Mouse (Mus musculus): ENCODE results near the gene Tekt1. TPM values are rescaled to one million over a fixed set of nuclear protein-coding genes. Genes with fewer than 3 reads are reported as not detected.

Gene Tekt1
- total RNA-seq, 1 experiment: 4.0 TPM

DNA sequence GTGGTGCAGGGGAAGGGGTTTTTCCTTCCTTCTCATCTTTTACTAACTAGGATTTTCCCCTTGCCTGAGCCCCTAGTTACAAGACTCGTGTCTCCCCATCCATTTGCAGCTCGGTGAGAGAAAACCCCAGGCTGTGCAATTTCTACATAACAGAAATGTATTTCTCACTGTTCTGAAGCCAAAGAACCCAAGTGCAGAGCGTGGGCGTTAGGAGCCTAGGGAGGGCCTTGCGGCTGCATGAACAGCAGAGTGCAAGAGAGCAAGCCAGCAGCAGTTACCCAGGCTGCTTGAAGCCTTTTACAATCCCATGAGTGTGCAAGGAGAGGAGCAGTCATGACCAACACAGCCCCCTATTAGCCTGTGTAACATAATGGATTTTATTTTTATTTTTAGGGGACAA, 54.8 kb downstream of the Tekt1 start:
- Histone ChIP-seq H3K9me3 (ENCODE audit: control insufficient read depth, insufficient read depth, low read depth, low read length) (no peaks in the 10 kb centered on the region), H3K4me1 (ENCODE audit: control insufficient read depth in 2 of 2, insufficient read depth in 2 of 2, low read length in 2 of 2, poor library complexity in 1 of 2) (no peaks in the 10 kb centered on the region; a peak in 1 of 4 replicates), H3K9ac (ENCODE audit: insufficient read depth, low read depth, low read length, poor library complexity, severe bottlenecking) (no peak overlapping the region), H3K27ac (ENCODE audit: insufficient read depth, low read depth, low read length, poor library complexity, severe bottlenecking) (no peak overlapping the region), H3K4me3 (ENCODE audit: insufficient read depth in 1 of 2, low read depth in 1 of 2, low read length in 2 of 2, poor library complexity in 1 of 2, severe bottlenecking in 1 of 2) (no peak overlapping the region), H3K36me3 (ENCODE audit: control insufficient read depth, insufficient read depth, low read length, poor library complexity, severe bottlenecking) (no peaks in the 10 kb centered on the region)
- no peak for DNase-seq (ENCODE audit: low read depth, low spot score)
- TF ChIP-seq HCFC1 (IDR thresholded peaks at IDR 0.05; ENCODE audit: borderline replicate concordance, insufficient read depth, low read length) (no peak), ZNF384 (IDR thresholded peaks at IDR 0.05; ENCODE audit: low read depth, low read length) (no peak), MAFK (IDR thresholded peaks at IDR 0.05; ENCODE audit: insufficient read depth, low read depth, low read length) (no peak), CHD2 (IDR thresholded peaks at IDR 0.05; ENCODE audit: low read depth, low read length) (no peak), ZC3H11A (IDR thresholded peaks at IDR 0.05; ENCODE audit: borderline replicate concordance, low read depth, low read length) (no peak)
- in situ Hi-C loops (cut with MboI; ENCODE audit: low sequenced_read_pairs in 2 of 2, unreplicated experiment in 2 of 2): no loop called here

DNA sequence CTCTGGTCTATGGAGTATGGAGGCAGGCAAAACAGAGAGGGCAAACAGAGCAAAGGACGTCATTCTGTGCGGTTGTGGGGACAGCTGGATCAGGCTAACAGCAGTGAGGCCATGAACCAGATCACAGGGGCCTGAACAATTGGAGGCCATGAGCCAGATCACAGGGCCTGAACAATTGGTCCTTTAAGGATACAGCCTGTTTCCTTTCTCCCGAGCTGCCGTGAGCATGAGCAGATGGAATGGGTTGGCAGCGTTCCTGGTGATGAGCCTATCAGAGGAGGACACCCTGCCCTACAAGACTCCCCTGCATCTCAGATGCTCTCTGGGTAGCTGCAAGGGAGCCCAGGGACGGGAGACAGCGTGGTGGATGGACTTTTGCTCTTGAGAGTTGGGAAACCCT, 60.0 kb downstream of the Tekt1 start:
- in situ Hi-C loops (cut with MboI; ENCODE audit: low sequenced_read_pairs in 2 of 2, unreplicated experiment in 2 of 2): no loop called here
- Histone ChIP-seq H3K9ac (ENCODE audit: insufficient read depth, low read depth, low read length, poor library complexity, severe bottlenecking) (no peak overlapping the region), H3K4me3 (ENCODE audit: insufficient read depth in 1 of 2, low read depth in 1 of 2, low read length in 2 of 2, poor library complexity in 1 of 2, severe bottlenecking in 1 of 2) (no peak overlapping the region; a peak in 1 of 4 replicates), H3K9me3 (ENCODE audit: control insufficient read depth, insufficient read depth, low read depth, low read length) (no peaks in the 10 kb centered on the region), H3K4me1 (ENCODE audit: control insufficient read depth in 2 of 2, insufficient read depth in 2 of 2, low read length in 2 of 2, poor library complexity in 1 of 2) (peaks cover 0 to 11% of the 10 kb centered on the region in 2 experiments; a peak in 3 of 4 replicates), H3K27ac (ENCODE audit: insufficient read depth, low read depth, low read length, poor library complexity, severe bottlenecking) (no peak overlapping the region), H3K36me3 (ENCODE audit: control insufficient read depth, insufficient read depth, low read length, poor library complexity, severe bottlenecking) (no peaks in the 10 kb centered on the region)
- TF ChIP-seq ZC3H11A (IDR thresholded peaks at IDR 0.05; ENCODE audit: borderline replicate concordance, low read depth, low read length): no peak
- no peak for DNase-seq (ENCODE audit: low read depth, low spot score)

DNA sequence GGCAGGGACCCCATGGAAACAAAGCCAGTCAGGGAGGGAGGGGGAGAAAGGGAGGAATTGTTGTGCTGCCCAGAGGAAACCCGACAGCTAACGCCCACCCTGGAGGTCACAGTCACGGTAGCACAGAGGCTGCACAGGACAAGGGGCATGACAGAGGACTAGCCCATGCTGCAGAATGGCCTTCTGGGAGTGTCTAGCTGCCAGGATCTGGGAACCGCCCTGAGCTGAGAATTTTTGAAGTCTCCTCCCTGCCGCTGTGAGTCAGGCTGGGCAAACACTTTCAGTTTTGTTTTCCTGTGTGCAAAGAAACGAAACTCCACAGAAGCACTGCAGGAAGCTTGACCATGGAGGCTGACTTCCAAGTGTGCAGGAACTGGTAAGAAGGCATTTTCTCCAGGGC, 60.9 kb downstream of the Tekt1 start, which contains the start of gene Xaf1:
Gene Xaf1 (plus strand): TSS at position 296 of the 400 bp plus-strand sequence.
- no peaks in the 10 kb centered on the region for H3K9me3 ChIP-seq (ENCODE audit: control insufficient read depth, insufficient read depth, low read depth, low read length)
- peaks cover 0 to 11% of the 10 kb centered on the region in 2 experiments; a peak in 3 of 4 replicates for H3K4me1 ChIP-seq (ENCODE audit: control insufficient read depth in 2 of 2, insufficient read depth in 2 of 2, low read length in 2 of 2, poor library complexity in 1 of 2)
- H3K36me3 ChIP-seq (ENCODE audit: control insufficient read depth, insufficient read depth, low read length, poor library complexity, severe bottlenecking): no peaks in the 10 kb centered on the region
- H3K4me3 ChIP-seq (ENCODE audit: insufficient read depth in 1 of 2, low read depth in 1 of 2, low read length in 2 of 2, poor library complexity in 1 of 2, severe bottlenecking in 1 of 2): peak within 1 kb of the TSS; percentile 8 to 14; a peak in 3 of 4 replicates
- no peak for TF ChIP-seq MAFK (IDR thresholded peaks at IDR 0.05; ENCODE audit: insufficient read depth, low read depth, low read length)
- no peak for TF ChIP-seq ZNF384 (IDR thresholded peaks at IDR 0.05; ENCODE audit: low read depth, low read length)
- TF ChIP-seq HCFC1 (IDR thresholded peaks at IDR 0.05; ENCODE audit: borderline replicate concordance, insufficient read depth, low read length): no peak
- no peak for TF ChIP-seq CHD2 (IDR thresholded peaks at IDR 0.05; ENCODE audit: low read depth, low read length)
- no peak for TF ChIP-seq ZC3H11A (IDR thresholded peaks at IDR 0.05; ENCODE audit: borderline replicate concordance, low read depth, low read length)
- in situ Hi-C loops (cut with MboI; ENCODE audit: low sequenced_read_pairs in 2 of 2, unreplicated experiment in 2 of 2): no loop called here
- peak; percentile 61 for DNase-seq (ENCODE audit: low read depth, low spot score)
- no peak within 1 kb of the TSS for H3K27ac ChIP-seq (ENCODE audit: insufficient read depth, low read depth, low read length, poor library complexity, severe bottlenecking)
- no peak within 1 kb of the TSS for H3K9ac ChIP-seq (ENCODE audit: insufficient read depth, low read depth, low read length, poor library complexity, severe bottlenecking)

Other genes starting within 250 kb of the Tekt1 start
- gene Pitpnm3, start 226.7 kb downstream of the Tekt1 start, total RNA-seq (2012; rRNA removed): 0.32 and 0.36 TPM in 2 replicates
- gene Gm43951, start 155.6 kb downstream of the Tekt1 start, total RNA-seq (2012; rRNA removed): 2.8 and 5.1 TPM in 2 replicates
- gene 4933427D14Rik, start 155.0 kb downstream of the Tekt1 start, total RNA-seq (2012; rRNA removed): 8.3 and 8.5 TPM in 2 replicates
- 77.1 and 126 TPM in 2 replicates for gene Txndc17, start 154.9 kb downstream of the Tekt1 start, total RNA-seq (2012; rRNA removed)
- gene Med31, start 146.8 kb downstream of the Tekt1 start, total RNA-seq (2012; rRNA removed): 21.5 and 28.6 TPM in 2 replicates
- gene Slc13a5, start 95.2 kb downstream of the Tekt1 start, total RNA-seq (2012; rRNA removed): 7.1 and 8.1 TPM in 2 replicates
- gene Xaf1, start 60.8 kb downstream of the Tekt1 start, total RNA-seq (2012; rRNA removed): 7.5 and 7.6 TPM in 2 replicates
- 0.13 and 0.16 TPM in 2 replicates for gene Fbxo39, start 48.0 kb downstream of the Tekt1 start, total RNA-seq (2012; rRNA removed)
- 23.6 and 26.7 TPM in 2 replicates for gene Smtnl2, start 49.3 kb upstream of the Tekt1 start, total RNA-seq (2012; rRNA removed)
- gene Ggt6, start 73.1 kb upstream of the Tekt1 start, total RNA-seq (2012; rRNA removed): 0.98 and 1.4 TPM in 2 replicates
- 278 and 286 TPM in 2 replicates for gene Mybbp1a, start 78.9 kb upstream of the Tekt1 start, total RNA-seq (2012; rRNA removed)
- gene Spns2, start 127.5 kb upstream of the Tekt1 start, total RNA-seq (2012; rRNA removed): 2.4 and 3.3 TPM in 2 replicates
- gene Spns3, start 188.1 kb upstream of the Tekt1 start, total RNA-seq (2012; rRNA removed): 0.32 and 1.9 TPM in 2 replicates
- 24.2 and 27.9 TPM in 2 replicates for gene Ube2g1, start 244.8 kb upstream of the Tekt1 start, total RNA-seq (2012; rRNA removed)

All from ES-E14 (cell line).